Mouse (Mus musculus) forebrain, embryonic 11.5 days (tissue): ENCODE results near the gene B230307C23Rik. TPM values are rescaled to one million over a fixed set of nuclear protein-coding genes. Genes with fewer than 3 reads are reported as not detected.
"Not testable (repeated sequence)": the region's sequence is repeated elsewhere in the genome, so short reads cannot be mapped to it uniquely, and the experiment has no call there.

Source experiments
- ATAC-seq: fragments of 200-750 bp; cut with Nextera tagmentation; replicated peaks from 2 replicates; pipeline ENCODE4 v1.8.0; 2017; ENCODE audit warnings: moderate TSS enrichment; ENCODE audit not compliant: low FRiP score
- DNase-seq: peaks from one replicate; pipeline ENCODE4 v3.0.0-alpha.2; 2017; ENCODE audit warnings: low spot score
- H3K27ac ChIP-seq: fragments of 300-500 bp; sonication (generic); 2 replicates; pipeline ENCODE4 v1.5.1; 2014; ENCODE audit warnings: low read depth, low read length
- H3K27me3 ChIP-seq: fragments of 300-500 bp; sonication (generic); 2 replicates; pipeline ENCODE4 v1.6.1; 2014; ENCODE audit warnings: mild to moderate bottlenecking, low read length, mixed read lengths; ENCODE audit not compliant: control insufficient read depth, insufficient read depth
- H3K36me3 ChIP-seq: fragments of 300-500 bp; sonication (generic); 2 replicates; pipeline ENCODE4 v1.6.1; 2014; ENCODE audit warnings: mild to moderate bottlenecking, low read length, moderate library complexity, mixed read lengths; ENCODE audit not compliant: control insufficient read depth, insufficient read depth
- H3K4me1 ChIP-seq: fragments of 300-500 bp; sonication (generic); replicated peaks from 2 replicates; pipeline ENCODE4 v1.6.1; 2014; ENCODE audit warnings: low read length, mixed read lengths; ENCODE audit not compliant: control insufficient read depth, insufficient read depth
- H3K4me2 ChIP-seq: fragments of 300-500 bp; sonication (generic); 2 replicates; pipeline ENCODE4 v1.6.1; 2014; ENCODE audit warnings: low read depth, mild to moderate bottlenecking, low read length, moderate library complexity, mixed read lengths; ENCODE audit not compliant: severe bottlenecking
- H3K4me3 ChIP-seq: fragments of 300-500 bp; sonication (generic); 2 replicates; pipeline ENCODE4 v1.5.1; 2014; ENCODE audit warnings: low read depth, low read length
- H3K9ac ChIP-seq: fragments of 300-500 bp; sonication (generic); 2 replicates; pipeline ENCODE4 v1.6.1; 2014; ENCODE audit warnings: low read length
- H3K9me3 ChIP-seq: fragments of 300-500 bp; sonication (generic); 2 replicates; pipeline ENCODE4 v1.6.1; 2016; ENCODE audit warnings: low read length, mixed read lengths; ENCODE audit not compliant: control insufficient read depth
- WGBS: fragments of 180-500 bp; shearing (Covaris S2); extraction: QIAGEN DNeasy Blood & Tissue Kit; methylation state at CpG from one replicate; pipeline ENCODE4 v1.1.7; 2014; 5-methylcytosine and 5-hydroxymethylcytosine counted together
- polyA plus RNA-seq: library from polyadenylated mRNA; unstranded; fragments of >200 nt; fragmentation: Nextera tagmentation; extraction: Ambion mirVana; gene quantifications from 2 replicates; pipeline ENCODE4 v1.2.1, GENCODE M21; 2014

The B230307C23Rik gene
- polyA plus RNA-seq, 1 experiment from 2014 or later, result 20.0 TPM

DNA sequence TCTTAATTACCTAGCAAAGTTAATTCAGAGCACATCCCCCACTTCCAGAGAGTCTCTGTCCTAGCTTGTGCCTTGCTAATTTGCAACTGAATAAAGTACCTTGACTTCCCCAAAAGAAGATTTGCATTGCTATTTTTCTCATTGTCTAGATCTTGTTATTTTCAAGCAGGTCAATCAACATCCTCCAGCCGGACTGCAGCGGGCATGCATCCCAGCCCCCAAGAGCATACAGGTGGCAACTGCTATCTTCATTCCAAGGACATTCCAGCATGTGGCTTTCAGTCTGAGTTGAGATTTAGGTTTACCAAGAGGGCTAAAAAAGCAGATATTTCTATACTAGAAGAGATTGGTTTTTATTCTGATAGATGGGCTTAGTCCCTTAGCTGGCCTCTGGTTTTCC lies 37.9 kb downstream of the B230307C23Rik start:
- not testable (repeated sequence) for H3K36me3 ChIP-seq, H3K4me3 ChIP-seq, H3K4me2 ChIP-seq, H3K27me3 ChIP-seq, H3K27ac ChIP-seq, H3K9ac ChIP-seq, DNase-seq, H3K4me1 ChIP-seq, H3K9me3 ChIP-seq, ATAC-seq
- 93% methylated on average over 2 of the region's 2 CpGs for WGBS

DNA sequence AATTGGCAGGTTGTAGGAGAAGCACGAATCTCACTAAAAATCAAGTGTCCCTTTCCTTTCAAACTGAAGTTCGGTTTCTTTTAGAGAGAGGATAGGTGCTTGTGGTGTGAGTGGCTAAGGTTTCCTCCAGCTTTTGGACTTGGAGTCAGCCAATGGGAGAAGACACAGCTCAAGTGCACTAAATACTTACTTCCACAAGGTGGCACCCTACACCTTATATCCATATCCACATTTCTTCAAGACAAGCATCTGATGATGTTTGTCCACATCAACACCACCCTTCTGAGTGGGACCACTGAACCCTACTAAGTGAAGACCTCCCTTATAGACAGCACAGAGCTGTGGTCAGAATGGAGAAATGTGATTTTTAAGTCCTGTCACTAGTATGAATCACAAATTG lies 44.6 kb downstream of the B230307C23Rik start:
- no peaks in the 10 kb centered on the region for H3K27me3 ChIP-seq
- no peaks in the 10 kb centered on the region for H3K4me1 ChIP-seq
- DNase-seq (no peak), ATAC-seq (no peak)
- H3K4me3 ChIP-seq, result no peak overlapping the region
- H3K27ac ChIP-seq, result no peak overlapping the region
- no peak overlapping the region for H3K9ac ChIP-seq
- no peak overlapping the region for H3K4me2 ChIP-seq
- H3K9me3 ChIP-seq, result peaks cover 4% of the 10 kb centered on the region; the same call in 1 of the 2 replicates
- no peaks in the 10 kb centered on the region; the same call in 1 of the 2 replicates for H3K36me3 ChIP-seq
- 72% methylated on average over 2 of the region's 2 CpGs for WGBS

DNA sequence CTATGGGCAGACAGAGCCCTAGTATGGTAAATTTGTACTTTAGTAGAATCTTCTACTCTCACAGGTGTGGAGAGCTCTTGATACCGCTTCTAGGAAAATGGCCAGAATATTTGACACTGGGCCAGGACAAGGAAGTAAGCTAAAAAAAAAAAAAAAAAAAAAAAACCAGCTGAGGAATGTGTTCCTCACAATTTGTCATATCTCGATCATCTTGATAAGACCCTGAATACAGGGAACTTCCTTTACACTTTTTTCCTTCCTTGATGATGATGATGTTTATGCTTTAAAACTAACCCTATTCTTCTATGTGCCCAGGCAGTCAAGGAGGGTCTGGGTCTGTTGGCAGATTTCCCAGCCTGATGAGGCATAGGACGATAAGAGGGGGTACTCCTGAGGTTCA lies 82.3 kb downstream of the B230307C23Rik start:
- H3K27ac ChIP-seq, H3K9me3 ChIP-seq, H3K4me2 ChIP-seq, H3K36me3 ChIP-seq, H3K4me1 ChIP-seq, ATAC-seq, H3K4me3 ChIP-seq, DNase-seq, H3K27me3 ChIP-seq, H3K9ac ChIP-seq: not testable (repeated sequence)
- 95% methylated on average over 3 of the region's 3 CpGs for WGBS

DNA sequence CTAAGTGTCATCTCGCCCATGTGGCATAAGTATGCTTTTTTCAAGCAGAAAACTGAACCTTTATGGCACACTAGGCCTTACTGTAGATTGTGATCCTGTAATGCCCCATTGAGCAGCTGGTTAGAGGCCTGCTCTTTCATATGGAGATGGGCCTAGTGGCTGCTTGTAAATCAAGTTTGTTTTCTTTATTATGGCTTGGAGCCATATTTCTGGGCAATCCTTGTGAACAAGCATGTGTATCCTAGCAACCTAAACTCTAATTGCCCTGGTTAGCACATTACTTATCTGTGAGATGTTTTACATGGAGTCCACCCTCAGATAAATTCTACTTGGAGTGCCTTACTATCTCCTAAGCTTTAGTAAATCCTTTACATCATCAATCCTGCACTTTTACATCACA lies 84.0 kb downstream of the B230307C23Rik start:
- Histone ChIP-seq H3K4me3 (peak overlapping the region; percentile 49), H3K4me2 (peak overlapping the region; percentile 55; the same call in 1 of the 2 replicates), H3K27ac (peak overlapping the region; percentile 37; the same call in 1 of the 2 replicates), H3K9ac (peak overlapping the region; percentile 52)
- H3K27me3 ChIP-seq, H3K9me3 ChIP-seq, ATAC-seq, H3K36me3 ChIP-seq, H3K4me1 ChIP-seq, DNase-seq: not testable (repeated sequence)
- WGBS, result 86% methylated on average over 1 of the region's 1 CpGs

Other genes with a start within 250 kb of the B230307C23Rik start
- gene Ripk4, start 233.5 kb upstream of the B230307C23Rik start, polyA plus RNA-seq, result 1.6 and 1.7 TPM in 2 replicates
- gene Prdm15, start 145.5 kb upstream of the B230307C23Rik start, polyA plus RNA-seq, result 19.0 and 20.0 TPM in 2 replicates
- 14.7 and 19.6 TPM in 2 replicates for gene C2cd2, start 34.7 kb upstream of the B230307C23Rik start, polyA plus RNA-seq
- 14.4 and 15.2 TPM in 2 replicates for gene Zbtb21, start 34.7 kb upstream of the B230307C23Rik start, polyA plus RNA-seq
- gene A630089N07Rik, start 85.1 kb downstream of the B230307C23Rik start, polyA plus RNA-seq, result 35.3 and 45.7 TPM in 2 replicates